Mouse (Mus musculus): ENCODE data around the gene H2-DMb1. TPM values are rescaled to one million over a fixed set of nuclear protein-coding genes. Genes with fewer than 3 reads are reported as not detected.
A peak's percentile ranks its signal among the peaks of the same experiment; 100 is the strongest.

The H2-DMb1 gene
- polyA plus RNA-seq, 1 experiment from 2014 or later = 1.6 TPM

- 76% methylated on average over 4 of the region's 4 CpGs for WGBS
- Histone ChIP-seq H3K9ac (replicated peaks; ENCODE audit: low read depth, low read length) (no peak overlapping the region), H3K36me3 (ENCODE audit: control insufficient read depth, insufficient read depth, low read length) (no peaks in the 10 kb centered on the region), H3K4me2 (replicated peaks; ENCODE audit: low read depth, low read length) (no peak overlapping the region), H3K4me1 (ENCODE audit: control insufficient read depth, insufficient read depth, low read length) (0 out of 2 replicates have a peak, but pooled peaks cover 9% of the 10 kb centered on the region), H3K9me3 (ENCODE audit: control insufficient read depth, low read depth, low read length) (no peaks in the 10 kb centered on the region), H3K4me3 (ENCODE audit: low read depth, low read length) (no peak overlapping the region), H3K27ac (ENCODE audit: low read length) (no peak overlapping the region), H3K27me3 (ENCODE audit: control insufficient read depth, insufficient read depth, low read length) (peaks cover 11% of the 10 kb centered on the region; the same call in 1 of the 2 replicates)
- ATAC-seq (ENCODE audit: insufficient number of reproducible peaks, insufficient read depth, low FRiP score, low read depth) = no peak
Measured at GRCm38 (mm10) chr17:34202760-34203442, 50.0 kb downstream of the H2-DMb1 start.

- 69% methylated on average over 5 of the region's 5 CpGs for WGBS
Measured at GRCm38 (mm10) chr17:34203444-34203843, 50.6 kb downstream of the H2-DMb1 start, which contains the start of gene Tap2. Gene Tap2, plus strand, starts transcription at chr17:34203527.

GRCm38 (mm10) chr17:34204303-34205010, 51.6 kb downstream of the H2-DMb1 start:
- no peak overlapping the region for H3K27ac ChIP-seq (ENCODE audit: low read length)
- H3K4me1 ChIP-seq (ENCODE audit: control insufficient read depth, insufficient read depth, low read length) = 0 out of 2 replicates have a peak, but pooled peaks cover 7% of the 10 kb centered on the region
- H3K9me3 ChIP-seq (ENCODE audit: control insufficient read depth, low read depth, low read length) = no peaks in the 10 kb centered on the region
- 1% methylated on average over 44 of the region's 44 CpGs for WGBS
- H3K36me3 ChIP-seq (ENCODE audit: control insufficient read depth, insufficient read depth, low read length) = no peaks in the 10 kb centered on the region
- peak overlapping the region; percentile 97 for H3K4me2 ChIP-seq (replicated peaks; ENCODE audit: low read depth, low read length)
- 0 out of 2 replicates have a peak, but pooled peaks cover 3% of the 10 kb centered on the region for H3K27me3 ChIP-seq (ENCODE audit: control insufficient read depth, insufficient read depth, low read length)
- peak overlapping the region; percentile 50 for H3K9ac ChIP-seq (replicated peaks; ENCODE audit: low read depth, low read length)
- peak overlapping the region; percentile 70 for H3K4me3 ChIP-seq (ENCODE audit: low read depth, low read length)
- ATAC-seq (ENCODE audit: insufficient number of reproducible peaks, insufficient read depth, low FRiP score, low read depth) = peak; percentile 63; the same call in 1 of the 2 replicates

More at GRCm38 (mm10) chr17:34203444-34203843, 50.6 kb downstream of the H2-DMb1 start, which contains the start of gene Tap2:
- Histone ChIP-seq H3K9ac (replicated peaks; ENCODE audit: low read depth, low read length) (peak within 1 kb of the TSS; percentile 50), H3K36me3 (ENCODE audit: control insufficient read depth, insufficient read depth, low read length) (no peaks in the 10 kb centered on the region), H3K9me3 (ENCODE audit: control insufficient read depth, low read depth, low read length) (no peaks in the 10 kb centered on the region), H3K27me3 (ENCODE audit: control insufficient read depth, insufficient read depth, low read length) (peaks cover 6% of the 10 kb centered on the region; the same call in 1 of the 2 replicates), H3K4me1 (ENCODE audit: control insufficient read depth, insufficient read depth, low read length) (0 out of 2 replicates have a peak, but pooled peaks cover 7% of the 10 kb centered on the region), H3K4me2 (replicated peaks; ENCODE audit: low read depth, low read length) (peak within 1 kb of the TSS; percentile 97), H3K27ac (ENCODE audit: low read length) (no peak within 1 kb of the TSS), H3K4me3 (ENCODE audit: low read depth, low read length) (peak within 1 kb of the TSS; percentile 70)
- ATAC-seq (ENCODE audit: insufficient number of reproducible peaks, insufficient read depth, low FRiP score, low read depth) = no peak

GRCm38 (mm10) chr17:34205021-34205745, 52.3 kb downstream of the H2-DMb1 start:
- Histone ChIP-seq H3K4me1 (ENCODE audit: control insufficient read depth, insufficient read depth, low read length) (0 out of 2 replicates have a peak, but pooled peaks cover 7% of the 10 kb centered on the region), H3K9me3 (ENCODE audit: control insufficient read depth, low read depth, low read length) (no peaks in the 10 kb centered on the region), H3K27ac (ENCODE audit: low read length) (no peak overlapping the region), H3K4me3 (ENCODE audit: low read depth, low read length) (peak overlapping the region; percentile 70), H3K36me3 (ENCODE audit: control insufficient read depth, insufficient read depth, low read length) (no peaks in the 10 kb centered on the region), H3K9ac (replicated peaks; ENCODE audit: low read depth, low read length) (peak overlapping the region; percentile 50), H3K4me2 (replicated peaks; ENCODE audit: low read depth, low read length) (peak overlapping the region; percentile 97), H3K27me3 (ENCODE audit: control insufficient read depth, insufficient read depth, low read length) (0 out of 2 replicates have a peak, but pooled peaks cover 3% of the 10 kb centered on the region)
- WGBS = 15% methylated on average over 18 of the region's 18 CpGs
- ATAC-seq (ENCODE audit: insufficient number of reproducible peaks, insufficient read depth, low FRiP score, low read depth) = no peak

GRCm38 (mm10) chr17:34205746-34206176, 52.9 kb downstream of the H2-DMb1 start:
- no peaks in the 10 kb centered on the region for H3K9me3 ChIP-seq (ENCODE audit: control insufficient read depth, low read depth, low read length)
- H3K4me1 ChIP-seq (ENCODE audit: control insufficient read depth, insufficient read depth, low read length) = 0 out of 2 replicates have a peak, but pooled peaks cover 7% of the 10 kb centered on the region
- H3K36me3 ChIP-seq (ENCODE audit: control insufficient read depth, insufficient read depth, low read length) = no peaks in the 10 kb centered on the region
- H3K27me3 ChIP-seq (ENCODE audit: control insufficient read depth, insufficient read depth, low read length) = peaks cover 4% of the 10 kb centered on the region; the same call in 1 of the 2 replicates
- WGBS = 29% methylated on average over 9 of the region's 9 CpGs
- ATAC-seq (ENCODE audit: insufficient number of reproducible peaks, insufficient read depth, low FRiP score, low read depth) = no peak; the same call in 1 of the 2 replicates
- H3K9ac ChIP-seq (replicated peaks; ENCODE audit: low read depth, low read length) = no peak overlapping the region
- no peak overlapping the region for H3K4me3 ChIP-seq (ENCODE audit: low read depth, low read length)
- peak overlapping the region; percentile 97; the same call in 1 of the 2 replicates for H3K4me2 ChIP-seq (replicated peaks; ENCODE audit: low read depth, low read length)
- H3K27ac ChIP-seq (ENCODE audit: low read length) = no peak overlapping the region

- no peak overlapping the region for H3K4me3 ChIP-seq (ENCODE audit: low read depth, low read length)
- H3K27me3 ChIP-seq (ENCODE audit: control insufficient read depth, insufficient read depth, low read length) = peaks cover 6% of the 10 kb centered on the region; the same call in 1 of the 2 replicates
- no peak for ATAC-seq (ENCODE audit: insufficient number of reproducible peaks, insufficient read depth, low FRiP score, low read depth)
- H3K9ac ChIP-seq (replicated peaks; ENCODE audit: low read depth, low read length) = no peak overlapping the region
- H3K36me3 ChIP-seq (ENCODE audit: control insufficient read depth, insufficient read depth, low read length) = no peaks in the 10 kb centered on the region
- no peaks in the 10 kb centered on the region for H3K9me3 ChIP-seq (ENCODE audit: control insufficient read depth, low read depth, low read length)
- no peak overlapping the region for H3K27ac ChIP-seq (ENCODE audit: low read length)
- no peak overlapping the region for H3K4me2 ChIP-seq (replicated peaks; ENCODE audit: low read depth, low read length)
- H3K4me1 ChIP-seq (ENCODE audit: control insufficient read depth, insufficient read depth, low read length) = 0 out of 2 replicates have a peak, but pooled peaks cover 7% of the 10 kb centered on the region
- 86% methylated on average over 5 of the region's 5 CpGs for WGBS
Measured at GRCm38 (mm10) chr17:34206731-34207130, 53.9 kb downstream of the H2-DMb1 start.

DNA sequence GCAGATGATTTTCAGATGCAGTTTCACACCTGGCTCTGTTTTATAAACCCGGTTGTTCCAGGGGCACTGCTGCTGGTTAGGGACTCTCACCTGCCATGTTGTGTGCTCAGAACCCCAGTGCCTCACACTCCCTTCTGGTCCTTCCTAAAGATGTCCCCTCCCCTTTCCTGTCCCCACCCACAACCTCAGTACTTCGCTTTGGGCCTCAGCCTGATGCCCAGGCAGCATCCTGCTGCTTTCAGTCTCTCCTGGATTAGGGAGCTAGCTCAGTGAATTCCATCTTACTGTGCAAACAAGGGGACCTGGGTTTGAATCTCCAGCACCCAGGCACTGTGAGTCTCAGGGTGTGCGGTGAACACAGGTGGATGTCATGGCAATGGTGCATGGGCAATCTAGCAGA, 54.6 kb downstream of the H2-DMb1 start:
- no peaks in the 10 kb centered on the region for H3K36me3 ChIP-seq (ENCODE audit: control insufficient read depth, insufficient read depth, low read length)
- no peaks in the 10 kb centered on the region for H3K9me3 ChIP-seq (ENCODE audit: control insufficient read depth, low read depth, low read length)
- ATAC-seq (ENCODE audit: insufficient number of reproducible peaks, insufficient read depth, low FRiP score, low read depth) = no peak
- 69% methylated on average over 3 of the region's 3 CpGs for WGBS
- no peak overlapping the region for H3K9ac ChIP-seq (replicated peaks; ENCODE audit: low read depth, low read length)
- no peak overlapping the region for H3K4me3 ChIP-seq (ENCODE audit: low read depth, low read length)
- H3K27me3 ChIP-seq (ENCODE audit: control insufficient read depth, insufficient read depth, low read length) = peaks cover 10% of the 10 kb centered on the region
- 0 out of 2 replicates have a peak, but pooled peaks cover 7% of the 10 kb centered on the region for H3K4me1 ChIP-seq (ENCODE audit: control insufficient read depth, insufficient read depth, low read length)
- no peak overlapping the region for H3K4me2 ChIP-seq (replicated peaks; ENCODE audit: low read depth, low read length)
- H3K27ac ChIP-seq (ENCODE audit: low read length) = no peak overlapping the region

GRCm38 (mm10) chr17:34207866-34208265, 55.0 kb downstream of the H2-DMb1 start:
- H3K4me1 ChIP-seq (ENCODE audit: control insufficient read depth, insufficient read depth, low read length) = 0 out of 2 replicates have a peak, but pooled peaks cover 7% of the 10 kb centered on the region
- H3K36me3 ChIP-seq (ENCODE audit: control insufficient read depth, insufficient read depth, low read length) = no peaks in the 10 kb centered on the region
- no peak overlapping the region for H3K9ac ChIP-seq (replicated peaks; ENCODE audit: low read depth, low read length)
- WGBS = 97% methylated on average over 9 of the region's 9 CpGs
- no peak overlapping the region for H3K4me3 ChIP-seq (ENCODE audit: low read depth, low read length)
- no peak overlapping the region for H3K27ac ChIP-seq (ENCODE audit: low read length)
- ATAC-seq (ENCODE audit: insufficient number of reproducible peaks, insufficient read depth, low FRiP score, low read depth) = no peak
- peaks cover 10% of the 10 kb centered on the region for H3K27me3 ChIP-seq (ENCODE audit: control insufficient read depth, insufficient read depth, low read length)
- no peak overlapping the region for H3K4me2 ChIP-seq (replicated peaks; ENCODE audit: low read depth, low read length)
- no peaks in the 10 kb centered on the region for H3K9me3 ChIP-seq (ENCODE audit: control insufficient read depth, low read depth, low read length)
